Mouse (Mus musculus): ENCODE measurements around the gene Dytn.

Gene Dytn

DNA sequence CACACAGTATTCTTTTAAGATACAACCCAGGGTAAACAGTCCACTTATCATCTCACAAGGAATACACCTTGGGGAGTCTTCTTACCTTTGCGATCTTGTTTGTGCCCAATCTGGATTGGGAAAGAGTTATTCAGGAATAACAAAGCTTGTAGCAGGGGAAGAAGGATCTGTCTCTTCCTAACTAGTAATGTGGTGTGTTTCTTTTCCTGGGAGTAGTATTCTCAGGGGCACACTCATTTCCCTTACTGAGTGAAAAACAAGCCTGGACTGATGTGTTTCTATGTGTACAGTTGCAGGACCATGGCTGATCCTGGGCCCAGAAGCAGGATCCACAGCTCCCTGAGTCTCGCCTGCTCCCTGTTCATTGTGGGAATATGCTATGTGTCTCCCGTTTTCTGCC lies 71.1 kb downstream of the Dytn start, which contains the start of gene Gm39653:
Gene Gm39653 (plus strand): TSS at position 301 of the 400 bp plus-strand sequence.
- TF ChIP-seq GATA4 (IDR thresholded peaks at IDR 0.05; ENCODE audit: insufficient replicate concordance, low read length): no peak

DNA sequence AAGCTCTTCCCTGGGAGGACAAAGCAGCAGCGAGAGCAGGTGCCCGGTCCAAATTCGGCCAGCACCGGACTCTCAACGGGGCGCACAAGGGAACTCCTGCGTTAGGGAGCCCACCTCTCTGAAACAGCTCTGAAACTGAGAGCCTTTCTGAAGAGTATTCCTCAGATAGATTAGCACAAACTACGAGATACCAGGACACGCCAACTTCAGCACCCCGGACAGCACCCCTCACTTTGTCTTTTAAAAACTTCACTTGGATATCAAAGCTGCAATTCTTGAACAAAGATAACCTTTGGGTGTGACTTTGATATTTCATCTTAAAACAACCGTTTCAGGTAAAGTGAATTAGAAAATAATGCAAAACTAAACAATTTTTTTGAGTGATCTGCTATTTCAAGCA lies 72.1 kb downstream of the Dytn start:
- no peak for TF ChIP-seq GATA4 (IDR thresholded peaks at IDR 0.05; ENCODE audit: insufficient replicate concordance, low read length)

DNA sequence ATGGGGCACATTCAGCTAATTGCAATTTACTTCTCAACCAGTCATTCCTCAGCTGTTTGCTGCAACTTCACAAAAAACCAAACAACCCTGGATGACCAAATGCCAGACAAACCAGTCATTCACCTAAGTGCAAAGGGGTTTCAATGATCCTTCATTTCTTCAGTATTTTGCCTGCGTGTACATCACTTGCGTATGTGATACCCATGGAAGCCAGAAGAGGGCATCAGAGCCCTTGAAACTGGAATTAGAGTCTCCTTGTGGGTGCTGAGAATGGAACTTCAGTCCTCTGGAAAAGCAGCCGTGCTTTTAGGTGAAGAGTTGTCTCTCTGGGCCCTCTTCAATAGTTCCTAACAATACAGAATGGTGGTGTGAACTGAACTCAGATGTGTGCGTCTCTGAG lies 77.1 kb downstream of the Dytn start:
- no peak for TF ChIP-seq GATA4 (IDR thresholded peaks at IDR 0.05; ENCODE audit: insufficient replicate concordance, low read length)

DNA sequence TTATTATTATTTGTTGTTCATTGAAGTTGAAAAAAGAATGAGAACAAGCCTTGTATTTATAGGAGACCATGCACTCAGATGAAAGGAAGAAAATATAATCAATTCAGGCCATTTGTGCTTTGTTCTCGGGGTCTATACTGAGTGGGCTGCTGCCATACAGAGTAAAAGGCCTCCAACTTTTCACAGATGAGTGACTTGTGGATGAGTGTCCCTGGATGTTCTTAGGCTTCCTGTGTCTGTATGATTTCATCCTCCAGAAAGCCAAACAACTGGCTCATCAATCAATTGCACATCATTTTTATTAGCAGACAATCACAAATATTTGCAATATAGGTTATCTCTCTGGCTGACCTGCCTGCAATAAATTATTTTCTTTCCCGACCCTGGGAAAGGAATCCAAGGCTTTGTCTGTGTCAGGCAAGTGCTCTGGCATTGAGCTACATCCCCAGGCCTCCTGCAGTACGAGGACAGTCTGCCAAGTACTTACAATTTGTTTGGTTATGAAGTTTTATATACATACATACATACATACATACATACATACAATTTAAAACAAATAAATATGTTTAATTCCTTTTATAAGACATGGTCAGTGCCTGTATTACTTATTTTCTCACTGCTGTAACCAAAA lies 82.7 kb downstream of the Dytn start:
- no peak for TF ChIP-seq GATA4 (IDR thresholded peaks at IDR 0.05; ENCODE audit: insufficient replicate concordance, low read length)

DNA sequence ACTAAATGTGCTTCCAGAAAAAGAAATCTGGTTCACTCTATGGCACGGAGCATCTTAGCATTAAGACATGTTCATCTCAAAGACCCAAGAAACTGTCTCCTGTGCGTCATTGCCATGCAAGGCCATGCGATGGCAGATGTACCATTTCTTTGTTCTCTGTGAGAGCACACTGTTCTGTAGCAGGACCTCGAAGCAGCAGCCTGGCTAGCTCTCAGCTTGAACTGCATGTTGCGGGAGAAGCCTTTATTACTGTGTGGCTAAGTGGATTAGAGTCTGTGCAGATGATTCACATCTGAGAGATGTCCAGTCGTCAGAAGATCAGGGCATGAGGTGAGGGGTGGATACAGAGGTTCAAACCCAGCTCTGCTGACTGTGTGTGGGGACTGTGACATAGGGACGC lies 99.9 kb downstream of the Dytn start:
- no peak for TF ChIP-seq GATA4 (IDR thresholded peaks at IDR 0.05; ENCODE audit: insufficient replicate concordance, low read length)

DNA sequence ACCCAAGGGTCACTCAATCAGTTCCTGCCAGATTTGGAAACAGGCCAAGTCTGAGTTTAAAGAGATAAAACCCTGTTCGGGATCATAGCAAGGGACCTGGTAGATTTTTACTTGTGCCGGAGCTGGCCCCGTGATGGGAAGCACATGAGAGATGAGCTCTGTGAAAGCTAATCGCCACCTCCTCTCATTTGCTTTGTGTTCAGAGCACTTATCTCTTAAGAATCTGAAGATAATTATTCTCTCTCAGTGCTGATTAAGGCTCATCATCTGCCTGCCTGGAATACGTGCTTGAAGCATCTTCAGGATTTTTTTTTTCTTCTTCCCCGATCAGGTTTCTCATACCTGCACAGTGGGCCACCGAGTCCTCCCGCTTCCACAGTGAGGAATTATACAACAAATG lies 107.6 kb downstream of the Dytn start:
- TF ChIP-seq GATA4 (IDR thresholded peaks at IDR 0.05; ENCODE audit: insufficient replicate concordance, low read length): no peak

DNA sequence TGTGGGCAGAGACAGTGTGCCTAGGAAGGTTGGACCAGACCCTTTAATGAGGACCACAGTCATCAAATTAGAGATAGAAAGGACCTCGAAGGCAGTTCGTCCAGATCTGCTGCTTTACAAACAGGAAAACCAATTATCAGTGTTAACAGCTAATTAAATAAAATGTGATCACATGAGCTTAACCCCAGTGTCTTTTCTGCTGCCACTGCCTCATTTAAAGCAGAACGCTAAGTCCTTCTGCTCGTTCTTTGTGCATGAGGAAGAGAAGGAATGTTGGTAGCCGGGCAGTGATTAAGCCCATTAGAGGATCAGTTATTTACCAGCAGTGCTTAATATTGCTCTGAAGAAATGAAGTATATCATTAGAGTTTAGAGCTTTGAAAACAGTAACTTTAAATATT lies 109.9 kb downstream of the Dytn start:
- no peak for TF ChIP-seq GATA4 (IDR thresholded peaks at IDR 0.05; ENCODE audit: insufficient replicate concordance, low read length)

DNA sequence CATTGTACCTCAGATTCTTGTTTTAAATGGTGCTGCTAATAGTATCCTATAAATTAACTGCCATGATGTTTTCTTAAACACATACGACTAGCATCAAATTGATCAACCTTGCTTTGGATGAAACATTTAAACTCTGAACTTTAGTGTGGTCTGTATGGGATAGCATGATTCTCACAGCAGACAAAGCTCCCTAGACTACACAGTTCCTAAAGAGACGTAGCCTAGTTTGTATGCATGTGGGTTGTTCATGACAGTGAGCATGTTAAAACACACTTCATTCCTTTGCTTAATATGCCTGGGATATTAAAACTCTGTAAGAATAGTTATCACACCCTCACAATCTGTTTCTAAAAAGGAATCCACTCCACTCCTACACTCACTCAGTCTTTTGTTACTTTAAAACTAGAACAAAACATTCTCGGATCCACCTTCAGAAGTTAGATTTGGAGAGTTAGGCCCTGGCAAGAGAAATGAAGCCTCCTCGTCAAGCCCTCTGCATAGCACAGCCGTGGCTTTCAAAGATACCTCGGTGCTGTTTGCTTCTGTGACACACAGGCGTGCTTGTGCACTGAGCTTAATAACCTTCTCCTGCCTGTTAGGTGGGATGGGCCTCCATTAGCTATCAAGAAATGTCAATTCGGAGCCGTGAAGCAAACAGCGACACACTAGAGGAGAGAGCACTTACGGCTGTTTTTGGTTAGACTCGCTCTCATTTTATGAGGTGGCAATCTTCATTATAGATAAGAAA lies 112.7 kb downstream of the Dytn start:
- no peak for TF ChIP-seq GATA4 (IDR thresholded peaks at IDR 0.05; ENCODE audit: insufficient replicate concordance, low read length)

DNA sequence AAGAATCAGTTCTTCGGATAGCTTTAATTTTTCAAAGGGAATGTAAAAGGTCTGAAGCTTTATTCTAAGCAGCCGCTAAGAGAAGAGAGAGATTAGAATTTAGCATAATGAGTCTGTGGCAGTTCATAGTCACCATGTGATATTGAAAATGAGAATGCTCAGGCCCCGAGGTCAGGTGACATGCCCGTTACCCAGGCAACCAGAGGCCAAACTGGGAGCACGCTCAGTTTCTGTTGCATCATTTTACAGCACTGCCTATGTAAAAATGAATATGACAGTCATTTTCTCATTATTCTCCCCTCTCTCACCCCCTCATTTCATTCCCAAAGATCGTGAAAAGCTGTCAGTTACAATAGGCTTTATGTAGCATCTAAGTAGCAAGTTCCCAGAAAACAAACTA lies 113.3 kb downstream of the Dytn start:
- TF ChIP-seq GATA4 (IDR thresholded peaks at IDR 0.05; ENCODE audit: insufficient replicate concordance, low read length): no peak

Data from liver, adult (tissue).